In the genomic region with DNA sequence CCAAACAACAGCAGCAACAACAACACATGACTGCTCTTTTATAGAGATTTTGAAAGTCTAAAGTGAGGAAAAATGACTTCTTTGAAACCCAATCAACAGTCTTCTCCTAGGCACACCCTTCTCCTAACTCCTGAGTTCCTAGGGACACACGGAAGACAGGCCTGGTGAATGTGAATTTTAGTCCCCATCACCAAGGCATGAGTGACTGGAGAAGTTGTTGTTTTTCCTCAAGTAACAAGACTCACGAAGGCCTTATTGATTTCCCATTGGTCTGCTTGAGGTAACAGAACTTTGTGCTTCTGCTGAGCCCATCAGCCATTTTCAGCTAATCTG, we compare ENCODE assay signal across 23 mouse cellular contexts.
DNase-seq lines count a peak whose midpoint lies in the region; ATAC-seq and TF ChIP-seq lines count a peak whose summit lies in the region.
"Had no signal": no experiment of that assay in that cellular context is flagged by ENCODE, and none has a peak within 500 bp of the region (broad histone marks: within the 10 kb centered on the region; RNA-seq: fewer than 3 reads in every experiment).

No protein-coding gene starts in this region.

- H3K4me1 ChIP-seq in hindbrain, embryonic 10.5 days (replicated peaks), result peaks cover 16% of the 10 kb centered on the region
- H3K4me1 ChIP-seq in hindbrain, postnatal 0 days (ENCODE audit: insufficient read depth, low read length), result no peaks in the 10 kb centered on the region
- H3K4me1 ChIP-seq in intestine, embryonic 14.5 days (replicated peaks; ENCODE audit: control insufficient read depth, insufficient read depth, low read length), result no peaks in the 10 kb centered on the region
- peaks cover 36% of the 10 kb centered on the region for H3K4me1 ChIP-seq in liver, embryonic 12.5 days
- H3K4me1 ChIP-seq: megakaryocyte, embryonic 14.5 days had no signal

- no peaks in the 10 kb centered on the region for H3K9me3 ChIP-seq in hindbrain, embryonic 10.5 days
- no peaks in the 10 kb centered on the region for H3K9me3 ChIP-seq in hindbrain, postnatal 0 days (ENCODE audit: low read length)
- no peaks in the 10 kb centered on the region for H3K9me3 ChIP-seq in intestine, embryonic 14.5 days (ENCODE audit: control insufficient read depth, low read length)
- H3K9me3 ChIP-seq in liver, embryonic 12.5 days (replicated peaks), result no peaks in the 10 kb centered on the region
- H3K9me3 ChIP-seq: forebrain, embryonic 13.5 days; G1E; heart, embryonic 15.5 days; neural tube, embryonic 12.5 days had no signal

- no peak for ATAC-seq in hindbrain, postnatal 0 days
- ATAC-seq in intestine, embryonic 14.5 days (replicated peaks; ENCODE audit: low FRiP score, low TSS enrichment, low read depth), result 0 out of 2 replicates have a peak, but pooled peaks have one; percentile 12
- peak; percentile 15; the same call in 1 of the 2 replicates for ATAC-seq in liver, embryonic 12.5 days
- no peak for ATAC-seq in megakaryocyte progenitor cell, adult 5-6 weeks (replicated peaks; ENCODE audit: poor library complexity)
- ATAC-seq: forebrain, embryonic 13.5 days had no signal

- TF ChIP-seq CTCF in hindbrain, postnatal 0 days (IDR thresholded peaks at IDR 0.05; ENCODE audit: low read depth), result no peak

- H3K4me3 ChIP-seq in hindbrain, embryonic 10.5 days, result no peak overlapping the region
- H3K4me3 ChIP-seq in hindbrain, postnatal 0 days (ENCODE audit: low read length), result no peak overlapping the region
- no peak overlapping the region for H3K4me3 ChIP-seq in intestine, embryonic 14.5 days (ENCODE audit: low read depth, low read length)
- no peak overlapping the region for H3K4me3 ChIP-seq in liver, embryonic 12.5 days
- H3K4me3 ChIP-seq: forebrain, embryonic 13.5 days; gastrocnemius, adult 2 months; heart, embryonic 15.5 days; neural tube, embryonic 12.5 days had no signal

- no peaks in the 10 kb centered on the region for H3K36me3 ChIP-seq in hindbrain, embryonic 10.5 days
- no peaks in the 10 kb centered on the region for H3K36me3 ChIP-seq in hindbrain, postnatal 0 days (ENCODE audit: insufficient read depth, low read length)
- H3K36me3 ChIP-seq in intestine, embryonic 14.5 days (ENCODE audit: control insufficient read depth, insufficient read depth, low read length), result no peaks in the 10 kb centered on the region
- H3K36me3 ChIP-seq in liver, embryonic 12.5 days, result no peaks in the 10 kb centered on the region
- H3K36me3 ChIP-seq: G1E; heart, embryonic 15.5 days; neural tube, embryonic 12.5 days had no signal

- H3K27ac ChIP-seq in hindbrain, embryonic 10.5 days, result 0 out of 2 replicates have a peak overlapping the region, but pooled peaks have one; percentile 5
- H3K27ac ChIP-seq in hindbrain, postnatal 0 days, result no peak overlapping the region
- H3K27ac ChIP-seq in intestine, embryonic 14.5 days (ENCODE audit: low read depth), result no peak overlapping the region
- H3K27ac ChIP-seq in liver, embryonic 12.5 days, result peak overlapping the region; percentile 85
- H3K27ac ChIP-seq: forebrain, embryonic 13.5 days; gastrocnemius, adult 2 months; heart, embryonic 15.5 days; neural tube, embryonic 12.5 days had no signal

- H3K9ac ChIP-seq in hindbrain, postnatal 0 days (replicated peaks; ENCODE audit: low read length), result no peak overlapping the region
- H3K9ac ChIP-seq in intestine, embryonic 14.5 days (ENCODE audit: low read length), result no peak overlapping the region
- H3K9ac ChIP-seq in liver, embryonic 12.5 days, result no peak overlapping the region
- H3K9ac ChIP-seq: forebrain, embryonic 13.5 days; heart, embryonic 15.5 days; neural tube, embryonic 12.5 days had no signal

- no peak overlapping the region for H3K4me2 ChIP-seq in hindbrain, postnatal 0 days (ENCODE audit: low read depth, low read length)
- H3K4me2 ChIP-seq in intestine, embryonic 14.5 days (ENCODE audit: low read length), result no peak overlapping the region
- H3K4me2 ChIP-seq in liver, embryonic 12.5 days, result peak overlapping the region; percentile 41
- H3K4me2 ChIP-seq: forebrain, embryonic 13.5 days; heart, embryonic 15.5 days; neural tube, embryonic 12.5 days had no signal

- 94% methylated on average over 2 of the region's 2 CpGs for WGBS in hindbrain, embryonic 10.5 days
- 95% methylated on average over 2 of the region's 2 CpGs for WGBS in hindbrain, postnatal 0 days
- 69% methylated on average over 2 of the region's 2 CpGs for WGBS in intestine, embryonic 14.5 days
- WGBS in liver, embryonic 12.5 days (ENCODE audit: insufficient replicate concordance), result 46% methylated on average over 2 of the region's 2 CpGs

- H3K27me3 ChIP-seq in hindbrain, embryonic 10.5 days (ENCODE audit: insufficient read depth, poor library complexity, severe bottlenecking), result no peaks in the 10 kb centered on the region
- no peaks in the 10 kb centered on the region for H3K27me3 ChIP-seq in hindbrain, postnatal 0 days (ENCODE audit: insufficient read depth, low read length)
- no peaks in the 10 kb centered on the region for H3K27me3 ChIP-seq in intestine, embryonic 14.5 days (replicated peaks; ENCODE audit: control insufficient read depth, insufficient read depth, low read length)
- H3K27me3 ChIP-seq in liver, embryonic 12.5 days (replicated peaks), result no peaks in the 10 kb centered on the region
- H3K27me3 ChIP-seq: CH12.LX; forebrain, embryonic 13.5 days; heart, embryonic 15.5 days; megakaryocyte, embryonic 14.5 days; neural tube, embryonic 12.5 days had no signal

- DNase-seq in hindbrain, embryonic 10.5 days (ENCODE audit: low spot score), result no peak
- no peak for DNase-seq in hindbrain, postnatal 0 days (ENCODE audit: low spot score)
- no peak for DNase-seq in intestine, embryonic 14.5 days (ENCODE audit: low spot score)
- peak; percentile 36 for DNase-seq in retina, embryonic 14.5 days (ENCODE audit: low spot score)
- DNase-seq in frontal cortex, adult 2 months (ENCODE audit: extremely low spot score in 1 of 2, low spot score in 1 of 2), result no peak
- DNase-seq: adrenal gland, adult 2 months; B cell, adult 2 months; cerebellum, adult 2 months; cerebellum, postnatal 36 days; gastrocnemius, adult 2 months; kidney, adult 9 months; kidney, postnatal 14 days; midbrain, embryonic 14.5 days; thymus, adult 18-20 months; thymus, postnatal 36 days had no signal

Comparison
In these comparisons a context has a peak if more than half of its experiments do, and no peak if none do; other contexts are left out.
1. H3K27ac ChIP-seq: peak in hindbrain, embryonic 10.5 days (single experiment) and liver, embryonic 12.5 days (single experiment); none in hindbrain, postnatal 0 days (single experiment) and intestine, embryonic 14.5 days (single experiment).
2. ATAC-seq: peak in intestine, embryonic 14.5 days (single experiment) and liver, embryonic 12.5 days (single experiment); none in hindbrain, postnatal 0 days (single experiment) and megakaryocyte progenitor cell, adult 5-6 weeks (single experiment).